Mouse (Mus musculus) lung, postnatal 14 days (tissue): ENCODE results near the gene Gm7534.

ENCODE experiments used
- DNase-seq: peaks from one replicate; pipeline ENCODE4 v3.0.0; 2021

Gm7534 gene

DNA sequence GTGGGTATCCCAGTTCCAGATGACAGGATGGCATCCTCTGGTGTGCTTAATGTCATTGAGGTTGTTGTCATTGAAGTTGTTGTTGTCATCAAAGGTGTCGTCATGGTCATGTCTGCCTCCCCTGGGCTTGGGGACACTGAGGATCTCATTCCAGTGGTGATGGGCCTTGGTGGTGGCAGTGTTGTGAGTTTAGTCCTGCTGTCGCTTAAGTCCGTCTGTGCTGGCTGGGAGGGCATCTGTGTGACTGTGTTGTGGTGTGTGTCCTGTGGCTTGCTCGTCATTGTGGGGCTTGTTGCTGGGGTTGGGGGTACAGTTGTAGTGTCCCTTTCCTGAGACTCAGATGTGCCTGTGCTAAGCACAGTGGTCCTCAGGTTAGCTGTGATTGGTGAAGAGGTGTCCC lies at the start of gene Gm7534:
Gene Gm7534, minus strand, starts transcription at position 101 of the 400 bp plus-strand sequence.
- DNase-seq = no peak

DNA sequence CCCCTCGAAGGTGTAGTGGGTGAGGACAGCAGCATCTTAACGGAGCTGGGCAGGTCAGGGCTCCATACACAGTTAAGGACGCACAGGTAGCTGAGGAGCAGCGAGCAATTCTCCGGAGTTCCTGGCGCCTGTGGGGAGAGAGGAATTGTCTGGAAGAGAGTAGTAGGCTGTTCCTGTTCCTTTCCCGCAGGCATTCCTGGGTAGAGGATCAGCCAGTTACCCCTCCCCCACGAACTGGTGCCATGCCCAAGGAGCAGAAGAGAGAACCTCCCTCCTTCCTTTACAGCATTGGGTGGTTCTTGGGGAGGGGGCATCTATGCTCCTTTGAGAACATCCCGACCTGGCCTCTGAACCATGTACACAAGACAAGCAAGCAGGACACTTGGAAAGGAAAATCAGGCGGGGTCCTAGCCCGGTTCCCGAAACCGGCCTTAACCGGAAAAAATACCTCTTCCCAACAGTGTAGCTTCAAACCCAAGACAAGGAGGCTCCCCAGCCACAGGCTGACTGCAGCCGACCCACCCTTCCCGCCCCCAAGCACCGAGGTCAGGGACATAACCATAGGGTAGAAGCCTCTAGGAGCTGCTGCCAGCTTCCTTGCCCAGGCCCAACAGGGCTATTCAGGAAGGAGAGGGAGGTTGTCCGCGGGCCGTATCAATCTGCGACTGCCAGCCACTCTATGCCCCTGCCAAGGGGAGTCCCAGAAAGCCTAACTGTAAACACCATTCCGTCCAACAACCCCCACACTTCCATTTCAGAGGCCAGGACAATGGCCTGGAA lies 49.5 kb upstream of the Gm7534 start:
- DNase-seq = no peak

DNA sequence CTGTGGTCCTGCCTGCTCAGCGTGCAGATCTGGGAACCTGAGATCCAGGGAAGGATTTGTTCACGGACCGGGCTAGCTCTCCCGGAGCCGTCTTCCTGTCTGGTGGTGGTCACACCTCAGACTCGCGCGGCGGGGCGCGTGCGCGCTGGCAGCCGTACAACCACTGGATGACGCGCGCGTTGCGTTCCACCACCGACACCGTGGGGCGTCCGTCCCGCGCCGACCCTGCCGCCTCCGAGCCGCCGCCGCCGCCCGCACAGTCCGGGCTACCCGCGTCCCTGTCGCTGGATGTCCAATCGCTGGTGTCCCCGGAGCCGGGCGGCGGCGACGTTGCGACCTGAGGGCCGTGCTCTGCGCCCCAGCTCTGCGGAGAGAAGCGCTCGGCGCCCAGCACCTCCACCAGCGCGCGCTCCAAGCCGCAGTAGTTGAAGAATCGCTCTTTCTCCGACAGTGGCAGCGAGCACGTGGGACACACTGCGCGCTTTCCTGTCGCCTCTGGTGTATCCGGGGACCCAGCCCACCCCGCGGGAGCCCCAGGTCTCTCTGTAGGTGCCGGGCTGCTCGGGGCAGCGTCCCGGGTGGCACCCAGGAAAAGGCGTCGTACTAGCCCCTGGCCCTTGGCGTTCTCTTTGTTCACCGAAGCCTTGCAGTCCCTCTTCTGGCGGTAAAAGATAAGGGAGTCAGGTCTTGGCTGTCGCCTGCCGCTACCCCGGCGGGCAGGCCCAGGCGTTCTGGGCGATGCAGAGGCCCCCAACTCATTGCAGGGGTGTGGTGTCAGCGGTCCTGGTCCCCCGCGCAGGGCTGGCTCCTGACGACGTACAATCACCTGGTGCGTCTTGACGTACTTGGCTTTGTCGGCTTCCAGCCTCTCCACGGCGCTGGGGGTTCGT lies 48.7 kb upstream of the Gm7534 start:
- DNase-seq = no peak

DNA sequence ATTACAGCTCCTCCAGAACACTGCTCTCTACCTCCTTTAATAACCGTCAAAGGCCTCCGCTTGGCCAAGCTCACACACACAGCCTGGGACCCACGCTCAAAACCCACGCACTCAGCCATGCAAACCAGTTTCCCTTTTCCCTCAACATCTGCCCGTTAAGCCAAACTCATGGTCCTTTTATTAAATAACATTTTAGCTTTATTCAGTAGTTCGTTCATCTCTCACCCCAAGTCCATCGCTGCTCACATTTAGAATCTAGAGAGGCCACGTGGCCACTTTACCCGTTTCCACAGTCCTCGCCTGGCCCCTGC lies 48.1 kb upstream of the Gm7534 start:
- DNase-seq = no peak

DNA sequence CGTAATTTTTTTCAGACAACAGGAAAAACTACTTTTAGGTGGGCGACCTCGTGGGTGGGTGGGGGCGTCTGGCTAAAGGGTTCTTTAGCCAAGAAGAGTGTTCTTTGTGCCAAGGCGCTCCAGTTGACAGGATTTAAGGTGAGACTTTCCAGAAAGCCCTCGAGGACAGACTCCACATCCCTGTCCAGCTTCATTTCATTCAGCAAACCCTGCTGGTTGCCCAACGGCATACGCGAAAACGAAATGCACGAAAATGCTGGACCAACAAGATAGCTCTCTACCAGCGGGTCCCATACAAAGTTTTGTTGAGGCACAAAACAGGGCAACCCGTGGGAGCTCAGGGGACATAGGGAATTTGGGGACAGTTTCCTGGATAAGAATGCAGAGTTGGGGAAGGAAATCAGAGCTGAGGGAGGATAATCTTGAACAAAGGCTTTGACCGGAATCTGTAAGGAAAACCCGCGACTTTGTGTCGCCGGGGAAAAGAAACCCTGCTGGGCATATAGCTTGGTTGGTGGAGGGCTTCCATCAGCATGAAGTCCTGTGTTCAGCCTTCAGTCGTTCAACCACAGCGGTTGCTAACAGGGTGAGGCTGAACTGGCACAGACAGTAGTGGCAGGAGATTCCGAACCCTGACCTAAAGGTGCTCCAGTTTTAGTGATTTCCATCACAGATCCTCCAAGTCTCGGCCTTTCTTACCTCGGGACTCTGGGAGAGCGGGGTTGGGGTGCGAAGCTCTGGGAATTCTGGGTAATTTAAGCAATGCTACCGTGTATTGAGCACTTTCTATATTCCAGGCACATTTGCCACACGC lies 47.5 kb upstream of the Gm7534 start:
- DNase-seq = no peak

DNA sequence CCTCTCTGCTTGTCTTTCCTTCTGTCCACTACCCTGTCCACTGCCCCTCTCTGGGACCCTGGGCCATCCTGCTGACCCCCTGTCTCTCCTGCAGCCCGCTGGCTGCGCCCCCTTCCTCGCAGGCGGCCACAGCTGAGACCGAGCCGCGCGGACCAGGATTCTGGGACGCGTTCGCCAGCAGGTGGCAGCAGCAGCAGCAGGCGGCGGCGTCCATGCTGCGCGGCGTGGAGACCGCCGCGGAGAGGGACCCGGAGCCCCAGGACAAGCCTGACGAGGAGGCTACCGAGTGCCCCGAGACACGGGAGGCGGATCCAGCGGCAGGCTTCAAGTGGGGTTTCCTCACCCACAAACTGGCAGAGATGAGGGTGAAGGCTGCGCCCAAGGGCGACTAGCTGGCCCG lies 46.8 kb upstream of the Gm7534 start:
- peak; percentile 82 for DNase-seq

DNA sequence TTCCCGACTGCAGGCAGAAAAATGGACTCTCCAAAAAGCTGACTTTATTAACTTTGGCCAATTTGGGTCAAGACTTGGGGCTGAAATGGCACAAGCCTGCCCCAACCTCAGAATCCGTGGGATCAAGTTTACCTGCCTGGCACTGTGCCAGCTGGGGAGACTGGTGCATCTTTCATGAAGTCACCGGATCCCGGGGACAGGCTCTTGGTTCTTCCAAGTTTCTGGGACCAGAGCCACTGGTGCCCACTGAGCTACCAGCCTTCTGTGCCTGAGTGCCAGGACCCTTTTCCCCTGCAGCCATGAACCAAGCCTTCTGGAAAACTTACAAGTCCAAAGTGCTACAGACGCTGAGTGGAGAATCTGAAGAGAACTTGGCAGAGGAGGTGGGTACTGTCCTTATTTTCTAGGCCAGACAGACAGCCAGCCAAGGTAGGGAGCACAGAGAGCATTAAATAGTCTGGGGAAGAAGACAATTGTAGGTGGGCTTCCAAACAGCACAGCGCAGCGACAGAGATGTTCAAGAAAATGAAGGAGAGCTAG lies 44.0 kb upstream of the Gm7534 start, which contains the start of gene Gm30191:
Gene Gm30191, plus strand, starts transcription at position 217 of the 540 bp plus-strand sequence.
- no peak for DNase-seq

DNA sequence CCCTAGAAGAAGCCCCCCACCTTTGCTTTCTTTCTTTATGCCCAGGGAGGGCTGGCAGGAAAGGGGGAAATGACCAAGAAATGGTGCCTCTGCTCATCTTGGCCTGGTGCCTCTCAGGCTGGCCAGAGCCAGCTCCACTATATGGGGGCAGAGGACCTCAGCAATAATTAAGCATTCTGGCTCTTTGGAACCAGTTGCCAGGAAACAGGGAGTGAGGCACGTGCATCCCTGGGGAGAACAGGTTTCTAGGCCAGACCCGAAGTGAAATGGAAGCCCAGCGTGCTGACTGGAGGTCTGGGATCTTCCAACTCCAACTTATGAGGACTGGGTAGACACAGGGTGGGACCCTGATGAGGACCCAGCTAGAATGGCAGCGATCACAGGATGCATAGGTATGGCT lies 43.5 kb upstream of the Gm7534 start:
- no peak for DNase-seq

DNA sequence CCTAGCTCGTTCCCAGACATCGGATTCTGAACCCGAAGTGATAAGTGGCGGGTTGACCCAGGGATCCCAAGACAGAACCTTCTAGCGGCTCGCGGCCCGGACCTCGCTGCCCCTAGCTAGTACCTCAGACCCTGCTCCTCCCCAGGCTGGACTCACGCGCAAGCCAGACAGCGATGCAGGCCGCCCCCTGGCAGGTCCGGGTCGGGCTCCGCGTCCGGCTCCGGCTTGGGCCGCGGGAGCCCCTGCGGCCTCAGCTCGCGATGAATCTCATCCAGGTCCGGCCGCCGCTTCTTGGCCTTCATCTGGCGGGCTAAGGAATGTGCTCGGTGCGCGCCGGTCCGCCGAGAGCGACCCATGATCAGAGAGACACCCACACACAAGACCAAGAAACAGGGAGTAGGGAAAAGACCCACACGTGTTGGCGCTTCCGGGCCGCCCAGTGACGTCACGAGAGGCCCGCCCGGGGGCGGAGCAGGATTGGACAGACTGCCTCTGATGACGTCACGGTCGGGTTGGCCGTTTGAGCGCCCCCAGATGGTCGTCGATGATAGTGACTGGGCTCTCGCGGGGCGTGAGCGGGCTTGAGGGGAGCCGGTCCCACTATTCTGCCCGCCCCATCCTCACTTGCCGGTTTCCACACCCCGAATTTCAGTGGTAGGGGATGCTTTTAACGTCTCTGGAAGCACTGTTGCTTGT lies 42.5 kb upstream of the Gm7534 start, which contains the start of gene Zfp593:
Gene Zfp593, minus strand, starts transcription at position 445 of the 696 bp plus-strand sequence.
- peak; percentile 98 for DNase-seq

DNA sequence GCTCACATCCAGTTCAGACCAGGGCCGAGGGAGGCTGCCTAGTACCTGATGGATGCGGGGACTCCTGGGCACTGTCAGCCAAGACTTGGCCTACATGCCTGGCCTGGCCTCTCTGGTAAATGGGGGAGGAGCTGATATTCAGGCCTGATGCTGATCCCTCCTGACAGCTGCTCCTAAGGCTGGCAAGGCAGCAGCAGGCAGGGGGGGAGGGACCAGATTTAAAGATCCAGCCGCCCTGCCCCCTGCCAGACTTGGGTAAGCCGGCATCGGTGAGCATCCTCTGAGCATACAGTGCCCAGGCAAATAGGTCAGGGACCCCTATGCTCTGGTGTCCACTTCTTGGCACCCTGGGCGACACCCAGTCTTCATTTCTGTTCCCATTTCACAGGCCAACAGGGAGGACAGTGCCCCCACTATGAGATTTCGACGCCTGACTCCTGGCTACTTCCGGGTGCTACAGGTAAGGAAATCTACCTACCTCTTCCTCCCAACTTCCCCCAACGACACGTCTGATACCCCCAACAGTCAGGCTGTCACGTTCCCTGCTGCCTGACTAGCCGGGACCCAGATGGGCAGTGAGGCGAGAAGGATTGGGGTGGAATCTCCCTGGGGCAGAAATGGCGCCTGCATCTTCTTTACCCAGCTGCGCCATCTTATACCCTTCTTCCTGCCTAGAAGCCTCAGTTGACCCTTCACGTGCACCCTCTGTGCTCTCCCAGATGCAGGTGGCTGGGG lies 40.9 kb upstream of the Gm7534 start, which contains the start of gene E130218I03Rik:
Gene E130218I03Rik, plus strand, starts transcription at position 147 of the 735 bp plus-strand sequence.
- no peak for DNase-seq

DNA sequence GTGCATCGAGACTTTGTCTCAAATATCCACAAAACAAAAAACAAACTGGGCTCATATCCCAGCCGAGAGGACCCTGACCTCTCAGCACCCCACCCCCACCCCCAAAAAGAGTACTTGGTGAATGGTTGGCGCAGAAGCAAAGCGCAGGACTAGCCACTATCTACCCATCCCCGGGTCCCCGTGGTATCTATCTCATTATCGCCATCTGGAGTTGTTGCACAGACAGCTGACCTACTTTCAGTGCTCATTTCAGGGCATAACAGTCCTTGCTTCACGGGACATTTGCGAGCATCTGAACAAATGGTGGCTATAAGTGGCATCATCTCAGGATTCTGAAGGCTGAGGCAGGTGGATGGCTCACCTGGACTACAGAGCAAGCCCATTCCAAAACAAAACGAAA lies 35.9 kb upstream of the Gm7534 start:
- DNase-seq = no peak

DNA sequence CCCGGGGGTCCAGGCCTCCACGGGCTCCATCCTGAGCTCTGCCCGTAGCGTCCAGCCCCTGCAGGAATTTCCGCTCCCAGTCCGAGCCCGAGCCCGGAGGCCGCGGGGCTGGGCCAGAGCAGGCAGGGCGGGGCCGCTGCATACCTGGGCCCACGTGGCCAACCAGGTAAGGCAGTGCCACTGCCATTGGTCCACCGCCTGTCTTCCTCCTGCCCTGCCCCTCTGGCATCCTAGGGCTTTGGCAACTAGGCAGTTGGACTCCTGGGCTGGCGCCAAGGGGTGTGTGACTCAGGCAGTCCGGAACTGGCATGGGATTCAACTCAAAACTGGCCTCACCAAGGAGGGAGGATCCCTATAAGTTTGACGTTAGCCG lies 35.5 kb upstream of the Gm7534 start, which contains the start of gene Cnksr1:
Gene Cnksr1, minus strand, starts transcription at position 121 of the 373 bp plus-strand sequence.
- DNase-seq = peak; percentile 89

DNA sequence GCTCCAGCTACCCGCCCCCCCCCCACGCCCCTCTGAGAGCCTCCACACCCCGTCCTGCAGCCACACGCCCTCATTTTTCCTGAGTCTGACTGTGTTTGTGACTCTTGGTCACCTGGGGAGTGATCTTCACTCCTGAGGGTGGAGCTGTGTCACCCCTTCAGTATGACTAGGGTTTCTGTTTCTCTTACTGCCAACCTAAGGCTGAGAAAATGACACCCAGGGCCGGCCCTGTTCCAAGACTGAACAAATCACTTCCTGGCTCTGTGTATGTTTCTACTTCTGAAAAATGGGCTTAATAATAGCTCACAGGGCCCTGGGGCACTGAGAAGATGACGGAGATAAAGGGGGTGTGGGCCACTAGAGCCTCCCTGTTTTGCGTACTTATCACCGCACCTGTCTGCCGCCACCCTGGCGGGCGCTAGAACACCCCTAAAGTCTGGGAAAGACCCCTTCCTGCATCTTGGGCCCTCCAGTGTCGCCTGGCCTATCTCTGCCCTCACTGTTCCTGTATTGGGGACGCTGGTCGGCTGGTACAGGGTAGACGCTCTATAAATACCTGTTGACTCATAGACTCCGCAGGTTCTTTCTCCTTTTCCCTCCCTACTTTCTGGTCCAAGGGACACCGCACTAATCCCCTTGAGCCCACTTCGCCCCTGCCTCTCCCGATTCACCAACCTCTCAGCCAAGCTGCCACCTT lies 34.9 kb upstream of the Gm7534 start:
- peak; percentile 8 for DNase-seq

DNA sequence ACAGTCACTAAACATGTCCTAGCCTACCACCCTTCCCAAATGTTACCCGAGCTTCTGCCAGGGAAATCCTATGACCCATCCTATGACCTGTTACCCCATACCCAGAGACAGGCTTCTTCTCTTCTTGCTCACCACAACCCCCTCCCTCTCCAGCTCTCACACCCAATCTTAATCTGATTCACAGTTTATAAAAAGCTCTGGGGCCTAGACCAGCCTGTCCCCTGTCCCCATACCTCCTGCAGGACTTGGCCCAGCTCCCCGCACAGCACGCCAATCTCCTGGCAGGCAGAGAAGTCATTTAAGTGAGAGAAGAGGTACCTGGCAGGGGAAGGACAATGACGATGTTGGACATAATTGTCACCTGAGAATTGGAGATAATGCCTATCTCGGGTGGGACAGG lies 32.1 kb upstream of the Gm7534 start:
- DNase-seq = no peak

DNA sequence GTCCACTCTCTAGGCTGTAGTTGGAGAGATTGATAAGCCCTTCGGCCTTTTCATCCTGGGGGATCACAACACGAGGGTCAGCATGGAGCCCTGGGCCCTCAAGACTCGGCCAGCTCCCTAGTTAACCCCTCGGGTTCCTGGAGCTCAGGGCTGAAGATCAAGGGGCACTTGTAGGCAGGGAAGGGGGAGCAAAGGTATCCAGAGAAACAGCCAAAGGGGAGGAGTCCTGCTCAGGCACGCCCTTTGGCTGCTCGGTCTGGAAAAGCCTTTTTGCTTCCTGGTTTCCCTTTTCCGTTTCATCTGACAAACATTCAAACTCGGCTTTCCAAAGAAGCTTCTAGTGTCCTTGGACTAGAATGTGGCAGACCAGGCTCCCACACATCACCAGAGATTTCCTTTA lies 27.6 kb upstream of the Gm7534 start:
- no peak for DNase-seq

DNA sequence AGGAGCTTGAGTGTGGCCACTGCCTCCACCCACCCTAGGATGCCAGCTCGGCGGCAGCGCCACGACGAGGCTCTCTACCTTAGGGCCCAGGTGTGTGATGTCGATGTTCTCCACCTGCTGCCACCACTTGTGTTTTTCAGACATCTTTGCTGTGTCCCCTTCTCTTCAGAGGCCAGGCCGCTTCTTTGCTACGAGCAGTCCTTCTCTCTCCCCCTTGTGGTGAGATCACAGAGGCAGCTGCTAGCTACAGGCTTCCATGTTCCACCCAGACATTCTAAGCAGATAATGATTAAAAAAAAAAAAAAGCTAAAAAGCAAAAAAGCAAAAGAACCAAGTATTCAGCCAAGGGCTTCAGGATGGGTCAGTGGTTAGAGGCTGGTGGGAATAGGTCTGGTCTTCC lies 24.4 kb upstream of the Gm7534 start, which contains the start of gene Catsper4:
Gene Catsper4, minus strand, starts transcription at position 190 of the 400 bp plus-strand sequence.
- no peak for DNase-seq

DNA sequence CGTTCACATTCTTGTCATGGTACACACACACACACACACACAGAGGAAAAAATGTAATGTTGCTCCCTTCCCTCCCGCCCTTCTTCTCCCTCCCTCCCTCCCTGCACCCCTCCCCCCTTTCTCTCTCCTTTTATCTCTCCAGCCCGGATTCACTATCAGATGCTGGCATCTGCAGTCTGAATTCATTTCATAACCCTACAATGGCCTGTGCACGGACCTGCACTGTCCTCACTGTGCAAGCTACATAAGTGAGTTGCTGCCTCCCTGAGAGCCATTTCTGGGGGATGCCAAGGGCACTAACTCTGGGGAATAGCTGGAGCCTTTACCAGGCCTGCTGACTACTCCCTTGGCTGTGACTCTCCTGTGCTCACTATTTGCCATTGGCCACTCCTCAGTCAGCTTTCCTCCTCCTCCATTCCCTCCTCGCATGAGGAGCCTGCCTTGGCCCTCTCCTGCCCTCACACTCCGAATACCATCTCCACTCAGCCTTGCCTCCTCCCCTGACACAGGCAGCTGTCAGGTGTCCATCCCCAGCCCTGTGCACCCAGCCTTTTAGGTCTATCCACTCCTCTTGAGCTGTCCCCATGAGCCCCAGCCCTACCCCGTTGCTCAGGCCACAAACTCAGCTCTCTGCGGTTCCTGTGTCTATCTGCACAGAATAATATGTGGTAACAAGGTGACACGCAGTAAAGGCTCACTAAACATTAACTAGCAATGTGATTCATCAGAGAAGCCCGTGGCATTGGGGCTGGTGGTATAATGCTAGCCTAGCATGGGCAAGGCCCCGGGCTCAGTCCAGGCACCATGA lies 20.2 kb upstream of the Gm7534 start:
- DNase-seq = no peak

DNA sequence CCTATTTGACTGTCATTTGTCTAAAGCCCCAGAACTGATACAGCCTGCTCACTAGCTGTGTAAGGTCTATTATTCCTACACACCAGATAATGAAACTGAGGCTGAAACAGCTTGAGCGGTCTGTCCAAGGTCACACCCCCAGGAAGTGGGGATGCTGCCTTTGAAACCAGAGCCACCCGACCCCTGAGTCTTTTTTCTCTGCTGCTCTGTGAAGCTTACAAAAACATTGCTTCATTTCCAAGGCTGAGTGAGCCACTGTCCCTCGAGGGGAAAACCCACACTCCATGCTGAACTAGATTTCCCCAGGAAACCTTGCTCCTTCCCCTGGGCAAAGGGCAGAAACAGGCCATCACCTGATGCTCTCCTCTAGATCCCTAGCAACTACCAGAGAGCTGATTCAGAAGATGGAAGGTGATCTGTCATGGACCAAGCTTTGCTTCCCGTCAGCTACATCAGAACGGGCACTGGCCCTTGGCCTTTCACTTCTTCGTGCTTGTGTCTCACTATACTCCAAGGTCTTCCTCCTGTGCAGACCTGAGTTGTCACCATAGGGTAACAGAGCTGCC lies 3.8 kb upstream of the Gm7534 start:
- DNase-seq = no peak

DNA sequence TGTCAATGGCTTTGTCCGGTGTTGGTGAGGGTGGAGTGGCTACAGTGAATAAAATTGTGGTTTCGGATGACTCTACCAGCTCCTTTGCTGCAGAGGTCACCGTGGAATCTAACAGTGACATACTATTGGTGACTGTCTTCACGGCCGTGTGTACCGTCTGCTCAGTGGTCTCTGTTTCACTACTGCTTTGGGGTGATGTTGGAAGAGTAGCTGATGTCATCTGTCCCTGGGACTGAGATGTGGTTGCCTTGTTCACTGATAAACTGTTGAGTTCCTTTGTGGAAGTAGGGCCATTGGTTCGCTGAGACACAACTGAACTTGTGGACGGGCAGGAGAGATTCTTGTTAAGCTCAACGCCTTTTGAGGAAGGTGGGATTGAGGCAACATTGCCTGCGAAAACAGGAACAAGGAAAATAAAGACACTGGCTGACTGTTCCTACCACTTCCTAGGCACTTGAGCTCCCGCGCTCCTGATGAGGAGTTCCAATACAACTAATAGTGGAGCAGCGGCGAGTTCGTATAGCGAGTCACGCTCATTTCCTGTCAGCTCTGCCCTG lies 614 bp upstream of the Gm7534 start:
- DNase-seq = no peak
